Mouse (Mus musculus) MEL (cell line): ENCODE measurements at regions not wholly inside any gene's neighbourhood (a gene's known extent, or its start where the extent isn't known, plus 50 kb on each side); places are given as distances from the start of the nearest gene placed in this dataset.

ENCODE experiments used
- DNase-seq: peaks from one replicate; pipeline ENCODE4 v3.0.0; 2011; ENCODE audit warnings: low read depth, low spot score
- H3K27ac ChIP-seq: 2 replicates; pipeline ENCODE4 v1.5.1; 2012; ENCODE audit warnings: low read depth, mild to moderate bottlenecking, control low read depth, low read length, moderate library complexity; ENCODE audit not compliant: control insufficient read depth
- H3K27me3 ChIP-seq, 2 experiments: fragments of 150-350 bp in 1 of 2; sonication (generic) in 1 of 2; 2 replicates each; pipeline ENCODE4 v1.6.1; 2012; ENCODE audit warnings: low read length in 2 of 2, mild to moderate bottlenecking in 2 of 2, improper control_type of control experiment in 1 of 2, moderate library complexity in 1 of 2; ENCODE audit not compliant: insufficient read depth in 2 of 2, control insufficient read depth in 1 of 2
- H3K36me3 ChIP-seq, 2 experiments: 2 replicates each; pipeline ENCODE4 v1.6.1; 2012 to 2014; ENCODE audit warnings: low read length in 2 of 2, improper control_type of control experiment in 1 of 2, inconsistent platforms in 1 of 2, mild to moderate bottlenecking in 1 of 2; ENCODE audit not compliant: insufficient read depth in 2 of 2, control insufficient read depth in 1 of 2
- H3K4me1 ChIP-seq, 2 experiments: fragments of 150-350 bp in 1 of 2; sonication (generic) in 1 of 2; 2 replicates each; pipeline ENCODE4 v1.6.1; 2012; ENCODE audit warnings: low read length in 2 of 2, improper control_type of control experiment in 1 of 2, mild to moderate bottlenecking in 1 of 2; ENCODE audit not compliant: insufficient read depth in 2 of 2, control insufficient read depth in 1 of 2
- H3K4me3 ChIP-seq, 2 experiments: fragments of 150-350 bp in 1 of 2; sonication (generic) in 1 of 2; 2 replicates each; pipeline ENCODE4 v1.5.1; 2012; ENCODE audit warnings: low read depth in 2 of 2, low read length in 2 of 2, mild to moderate bottlenecking in 2 of 2, moderate library complexity in 2 of 2, control low read depth in 1 of 2, improper control_type of control experiment in 1 of 2; ENCODE audit not compliant: control insufficient read depth in 1 of 2, insufficient read depth in 1 of 2
- H3K79me2 ChIP-seq: 2 replicates; pipeline ENCODE4 v1.6.1; 2012; ENCODE audit warnings: mild to moderate bottlenecking, low read length, moderate library complexity; ENCODE audit not compliant: control insufficient read depth, poor library complexity, insufficient read depth
- H3K9ac ChIP-seq: 2 replicates; pipeline ENCODE4 v1.6.1; 2012; ENCODE audit warnings: low read depth, mild to moderate bottlenecking, control low read depth, low read length, moderate library complexity; ENCODE audit not compliant: control insufficient read depth, poor library complexity, severe bottlenecking
- H3K9me3 ChIP-seq: fragments of 150-350 bp; sonication (generic); replicated peaks from 2 replicates; pipeline ENCODE4 v1.6.1; 2012; ENCODE audit warnings: mild to moderate bottlenecking, low read length, improper control_type of control experiment, moderate library complexity; ENCODE audit not compliant: insufficient read depth
- CHD1 ChIP-seq: IDR thresholded peaks from 2 replicates; pipeline ENCODE4 v1.6.1; 2012; ENCODE audit warnings: low read depth, mild to moderate bottlenecking, inconsistent platforms, low read length, improper control_type of control experiment
- CHD2 ChIP-seq: IDR thresholded peaks from 2 replicates; pipeline ENCODE4 v1.6.1; 2011; ENCODE audit warnings: low read length, improper control_type of control experiment
- CTCF ChIP-seq, 3 experiments: IDR thresholded peaks in 2 of 3; conservative IDR thresholded peaks in 1 of 3; 2 replicates each; pipeline ENCODE4 v1.5.1; 2011 to 2012; ENCODE audit warnings: low read length in 3 of 3, low read depth in 2 of 3, mild to moderate bottlenecking in 2 of 3, improper control_type of control experiment in 1 of 3, inconsistent platforms in 1 of 3, mixed read lengths in 1 of 3, moderate library complexity in 1 of 3; ENCODE audit not compliant: control insufficient read depth in 1 of 3, insufficient read depth in 1 of 3, poor library complexity in 1 of 3, severe bottlenecking in 1 of 3
- E2F4 ChIP-seq: IDR thresholded peaks from 2 replicates; pipeline ENCODE4 v1.6.1; 2011; ENCODE audit warnings: low read depth, low read length, improper control_type of control experiment, borderline replicate concordance
- ELF1 ChIP-seq: IDR thresholded peaks from 2 replicates; pipeline ENCODE4 v1.6.1; 2014; ENCODE audit warnings: low read depth, mild to moderate bottlenecking, inconsistent platforms, low read length, improper control_type of control experiment, moderate library complexity
- EP300 ChIP-seq, 2 experiments: IDR thresholded peaks; 2 replicates each; pipeline ENCODE4 v1.6.1; 2011; ENCODE audit warnings: improper control_type of control experiment in 2 of 2, low read length in 2 of 2, low read depth in 1 of 2, mild to moderate bottlenecking in 1 of 2
- ETS1 ChIP-seq: IDR thresholded peaks from 2 replicates; pipeline ENCODE4 v1.6.1; 2012; ENCODE audit warnings: low read depth, mild to moderate bottlenecking, inconsistent platforms, low read length, improper control_type of control experiment, moderate library complexity
- GABPA ChIP-seq: IDR thresholded peaks from 2 replicates; pipeline ENCODE4 v1.6.1; 2012; ENCODE audit warnings: low read depth, mild to moderate bottlenecking, inconsistent platforms, low read length, improper control_type of control experiment, moderate library complexity
- GATA1 ChIP-seq: IDR thresholded peaks from 2 replicates; pipeline ENCODE4 v1.6.1; 2011; ENCODE audit warnings: low read depth, low read length, improper control_type of control experiment
- JUND ChIP-seq: IDR thresholded peaks from 2 replicates; pipeline ENCODE4 v1.6.1; 2011; ENCODE audit warnings: low read depth, mild to moderate bottlenecking, improper control_type of control experiment, low read length
- KAT2A ChIP-seq: conservative IDR thresholded peaks from 2 replicates; pipeline ENCODE4 v1.6.1; 2012; ENCODE audit warnings: low read depth, low read length, improper control_type of control experiment, inconsistent platforms
- MAZ ChIP-seq: IDR thresholded peaks from 2 replicates; pipeline ENCODE4 v1.6.1; 2012; ENCODE audit warnings: low read depth, mild to moderate bottlenecking, inconsistent platforms, low read length, improper control_type of control experiment
- MYB ChIP-seq: IDR thresholded peaks from 2 replicates; pipeline ENCODE4 v1.6.1; 2011; ENCODE audit warnings: mild to moderate bottlenecking, low read depth, low read length, improper control_type of control experiment
- NRF1 ChIP-seq: IDR thresholded peaks from 2 replicates; pipeline ENCODE4 v1.6.1; 2014; ENCODE audit warnings: low read depth, mild to moderate bottlenecking, inconsistent platforms, low read length, improper control_type of control experiment, moderate library complexity; ENCODE audit not compliant: poor library complexity, insufficient read depth, severe bottlenecking
- POLR2A ChIP-seq, 2 experiments: IDR thresholded peaks; 2 replicates each; pipeline ENCODE4 v1.6.1; 2011 to 2012; ENCODE audit warnings: low read length in 2 of 2, mild to moderate bottlenecking in 2 of 2, control low read depth in 1 of 2, improper control_type of control experiment in 1 of 2, low read depth in 1 of 2, moderate library complexity in 1 of 2; ENCODE audit not compliant: control insufficient read depth in 1 of 2, insufficient read depth in 1 of 2, poor library complexity in 1 of 2
- POLR2AphosphoS2 ChIP-seq: IDR thresholded peaks from 2 replicates; pipeline ENCODE4 v1.6.1; 2011; ENCODE audit warnings: low read length, improper control_type of control experiment
- POLR2AphosphoS5 ChIP-seq: IDR thresholded peaks from 2 replicates; pipeline ENCODE4 v1.6.1; 2012; ENCODE audit warnings: low read depth, borderline replicate concordance, mild to moderate bottlenecking, inconsistent platforms, low read length, moderate library complexity, mixed read lengths
- RAD21 ChIP-seq: IDR thresholded peaks from 2 replicates; pipeline ENCODE4 v1.6.1; 2011; ENCODE audit warnings: mild to moderate bottlenecking, low read depth, low read length, improper control_type of control experiment
- RCOR1 ChIP-seq: IDR thresholded peaks from 2 replicates; pipeline ENCODE4 v1.6.1; 2012; ENCODE audit warnings: low read depth, mild to moderate bottlenecking, inconsistent platforms, low read length, improper control_type of control experiment
- SIN3A ChIP-seq: IDR thresholded peaks from 2 replicates; pipeline ENCODE4 v1.6.1; 2012; ENCODE audit warnings: low read length, improper control_type of control experiment, inconsistent platforms
- TCF12 ChIP-seq: IDR thresholded peaks from 2 replicates; pipeline ENCODE4 v1.6.1; 2014; ENCODE audit warnings: low read depth, mild to moderate bottlenecking, inconsistent platforms, low read length, improper control_type of control experiment, moderate library complexity
- UBTF ChIP-seq: IDR thresholded peaks from 2 replicates; pipeline ENCODE4 v1.6.1; 2012; ENCODE audit warnings: low read depth, mild to moderate bottlenecking, inconsistent platforms, low read length, improper control_type of control experiment, moderate library complexity, borderline replicate concordance; ENCODE audit not compliant: insufficient read depth
- USF1 ChIP-seq: IDR thresholded peaks from 2 replicates; pipeline ENCODE4 v1.6.1; 2014; ENCODE audit warnings: low read depth, mild to moderate bottlenecking, inconsistent platforms, low read length, improper control_type of control experiment, moderate library complexity
- ZC3H11A ChIP-seq: IDR thresholded peaks from 2 replicates; pipeline ENCODE4 v1.6.1; 2012; ENCODE audit warnings: low read depth, mild to moderate bottlenecking, inconsistent platforms, low read length, improper control_type of control experiment
- ZKSCAN1 ChIP-seq: IDR thresholded peaks from 2 replicates; pipeline ENCODE4 v1.6.1; 2012; ENCODE audit warnings: low read depth, mild to moderate bottlenecking, inconsistent platforms, low read length, improper control_type of control experiment, moderate library complexity

GRCm38 (mm10) chr17:89982904-89983303 lies 72.7 kb upstream of the Gm10184 start:
- TF ChIP-seq NRF1 (no peak), CTCF (IDR thresholded peaks at IDR 0.05 in 2 of 3, conservative IDR thresholded peaks at IDR 0.05 in 1 of 3; ENCODE audit: control insufficient read depth in 1 of 3, insufficient read depth in 1 of 3, low read depth in 2 of 3, low read length in 3 of 3, poor library complexity in 1 of 3, severe bottlenecking in 1 of 3) (no peak)
- Histone ChIP-seq H3K27me3 (no peaks in the 10 kb centered on the region), H3K9me3 (no peaks in the 10 kb centered on the region), H3K79me2 (no peaks in the 10 kb centered on the region), H3K9ac (no peak overlapping the region), H3K36me3 (no peaks in the 10 kb centered on the region), H3K4me3 (no peak overlapping the region), H3K4me1 (no peaks in the 10 kb centered on the region), H3K27ac (no peak overlapping the region)
- no peak for DNase-seq

GRCm38 (mm10) chr17:89979055-89979853 lies 69.0 kb upstream of the Gm10184 start:
- H3K79me2 ChIP-seq = no peaks in the 10 kb centered on the region
- no peaks in the 10 kb centered on the region for H3K36me3 ChIP-seq
- DNase-seq = no peak
- H3K9me3 ChIP-seq = no peaks in the 10 kb centered on the region
- no peaks in the 10 kb centered on the region for H3K4me1 ChIP-seq
- TF ChIP-seq EP300 (IDR thresholded peaks at IDR 0.05; ENCODE audit: low read depth in 1 of 2, low read length in 2 of 2) = no peak
- TF ChIP-seq GATA1 = no peak
- no peak for TF ChIP-seq POLR2AphosphoS2
- no peak for TF ChIP-seq RCOR1
- TF ChIP-seq POLR2A (IDR thresholded peaks at IDR 0.05; ENCODE audit: control insufficient read depth in 1 of 2, insufficient read depth in 1 of 2, low read depth in 1 of 2, low read length in 2 of 2, poor library complexity in 1 of 2) = no peak
- no peak for TF ChIP-seq CHD1
- TF ChIP-seq ELF1 = no peak
- no peak for TF ChIP-seq E2F4
- TF ChIP-seq CHD2 = no peak
- TF ChIP-seq UBTF = no peak
- TF ChIP-seq, all 39 proteins: peak for 0
- H3K27me3 ChIP-seq = no peaks in the 10 kb centered on the region
- H3K9ac ChIP-seq = no peak overlapping the region
- H3K4me3 ChIP-seq = no peak overlapping the region
- no peak overlapping the region for H3K27ac ChIP-seq

DNA sequence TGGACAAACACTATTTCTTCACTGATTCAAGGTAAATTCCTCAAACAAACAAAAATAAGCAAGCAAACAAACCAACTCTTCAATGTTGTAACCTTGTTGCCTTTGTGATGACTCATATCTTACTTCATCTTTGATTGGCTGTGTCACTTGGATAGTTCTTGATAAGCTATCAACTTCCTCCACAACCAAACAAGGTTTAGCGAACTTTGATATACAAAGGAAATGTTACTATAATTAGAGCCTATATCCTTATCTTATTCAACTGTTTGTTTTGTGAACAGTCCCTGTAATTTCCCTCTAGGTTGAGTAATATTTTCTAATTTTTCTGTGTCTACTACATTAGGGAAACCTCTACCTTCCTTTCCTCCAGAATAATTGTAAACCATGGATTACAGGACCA lies 52.8 kb upstream of the Gm10184 start:
- Histone ChIP-seq H3K4me3 (no peak overlapping the region), H3K27ac (no peak overlapping the region), H3K36me3 (no peaks in the 10 kb centered on the region), H3K4me1 (no peaks in the 10 kb centered on the region), H3K79me2 (no peaks in the 10 kb centered on the region), H3K27me3 (no peaks in the 10 kb centered on the region), H3K9ac (no peak overlapping the region), H3K9me3 (no peaks in the 10 kb centered on the region)
- DNase-seq = no peak
- TF ChIP-seq NRF1 (no peak), MYB (no peak), SIN3A (no peak), ZC3H11A (no peak), USF1 (no peak), EP300 (IDR thresholded peaks at IDR 0.05; ENCODE audit: low read depth in 1 of 2, low read length in 2 of 2) (peak in 1 of 2 experiments; percentile 39; a peak in 1 of 4 replicates), KAT2A (no peak), GABPA (no peak), RAD21 (no peak), MAZ (no peak), RCOR1 (no peak), ELF1 (no peak), TCF12 (peak; percentile 66; the same call in 1 of the 2 replicates), ZKSCAN1 (no peak), JUND (no peak), E2F4 (no peak), ETS1 (no peak), POLR2AphosphoS5 (no peak)
